Mouse (Mus musculus) ES-E14 (cell line): ENCODE data around the gene Lyzl4.

Source experiments
- MAFK ChIP-seq: IDR thresholded peaks from 2 replicates; pipeline ENCODE4 v1.6.1; 2014; ENCODE audit warnings: mild to moderate bottlenecking, low read depth, low read length, inconsistent platforms; ENCODE audit not compliant: insufficient read depth
- ZC3H11A ChIP-seq: IDR thresholded peaks from 2 replicates; pipeline ENCODE4 v1.6.1; 2012; ENCODE audit warnings: low read depth, mild to moderate bottlenecking, inconsistent platforms, low read length, borderline replicate concordance

DNA sequence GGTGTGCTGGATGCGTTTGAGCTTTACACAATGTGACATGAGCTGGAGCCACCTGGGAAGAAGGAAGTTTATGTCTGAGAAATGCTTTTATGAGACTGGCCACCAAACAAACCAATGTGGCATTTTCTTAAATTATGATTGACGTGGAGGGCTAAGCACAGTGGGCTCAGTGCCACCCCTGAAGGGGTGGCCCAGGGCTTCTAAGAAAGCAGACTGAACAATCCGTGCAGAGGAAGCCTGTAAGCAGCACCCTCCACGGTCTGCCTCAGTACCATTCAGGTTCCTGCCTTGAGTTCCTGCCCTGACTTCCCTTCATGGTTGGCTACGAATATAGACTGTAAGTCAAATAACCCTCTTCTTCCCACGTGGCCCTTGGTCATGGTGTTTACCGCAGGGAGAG lies 48.8 kb upstream of the Lyzl4 start:
- TF ChIP-seq ZC3H11A (no peak), MAFK (no peak)
